Mouse (Mus musculus) MEL (cell line): ENCODE measurements at regions not wholly inside any gene's neighbourhood (a gene's known extent, or its start where the extent isn't known, plus 50 kb on each side); places are given as distances from the start of the nearest gene placed in this dataset.

Source experiments
- CHD2 ChIP-seq: IDR thresholded peaks from 2 replicates; pipeline ENCODE4 v1.6.1; 2011; ENCODE audit warnings: low read length, improper control_type of control experiment
- EP300 ChIP-seq, 2 experiments: IDR thresholded peaks; 2 replicates each; pipeline ENCODE4 v1.6.1; 2011; ENCODE audit warnings: improper control_type of control experiment in 2 of 2, low read length in 2 of 2, low read depth in 1 of 2, mild to moderate bottlenecking in 1 of 2
- GATA1 ChIP-seq: IDR thresholded peaks from 2 replicates; pipeline ENCODE4 v1.6.1; 2011; ENCODE audit warnings: low read depth, low read length, improper control_type of control experiment
- HCFC1 ChIP-seq: IDR thresholded peaks from 2 replicates; pipeline ENCODE4 v1.6.1; 2012; ENCODE audit warnings: low read depth, mild to moderate bottlenecking, inconsistent platforms, low read length, improper control_type of control experiment, moderate library complexity
- KAT2A ChIP-seq: conservative IDR thresholded peaks from 2 replicates; pipeline ENCODE4 v1.6.1; 2012; ENCODE audit warnings: low read depth, low read length, improper control_type of control experiment, inconsistent platforms
- MYB ChIP-seq: IDR thresholded peaks from 2 replicates; pipeline ENCODE4 v1.6.1; 2011; ENCODE audit warnings: mild to moderate bottlenecking, low read depth, low read length, improper control_type of control experiment
- MYC ChIP-seq: IDR thresholded peaks from 2 replicates; pipeline ENCODE4 v1.6.1; 2011; ENCODE audit warnings: low read depth, mild to moderate bottlenecking, low read length, improper control_type of control experiment, moderate library complexity
- POLR2A ChIP-seq, 2 experiments: IDR thresholded peaks; 2 replicates each; pipeline ENCODE4 v1.6.1; 2011 to 2012; ENCODE audit warnings: low read length in 2 of 2, mild to moderate bottlenecking in 2 of 2, control low read depth in 1 of 2, improper control_type of control experiment in 1 of 2, low read depth in 1 of 2, moderate library complexity in 1 of 2; ENCODE audit not compliant: control insufficient read depth in 1 of 2, insufficient read depth in 1 of 2, poor library complexity in 1 of 2
- POLR2AphosphoS5 ChIP-seq: IDR thresholded peaks from 2 replicates; pipeline ENCODE4 v1.6.1; 2012; ENCODE audit warnings: low read depth, borderline replicate concordance, mild to moderate bottlenecking, inconsistent platforms, low read length, moderate library complexity, mixed read lengths
- RCOR1 ChIP-seq: IDR thresholded peaks from 2 replicates; pipeline ENCODE4 v1.6.1; 2012; ENCODE audit warnings: low read depth, mild to moderate bottlenecking, inconsistent platforms, low read length, improper control_type of control experiment
- ZC3H11A ChIP-seq: IDR thresholded peaks from 2 replicates; pipeline ENCODE4 v1.6.1; 2012; ENCODE audit warnings: low read depth, mild to moderate bottlenecking, inconsistent platforms, low read length, improper control_type of control experiment

GRCm38 (mm10) chr12:15657748-15658251 is 158.9 kb downstream of the Trib2 start:
- no peak for TF ChIP-seq KAT2A
- TF ChIP-seq EP300 (IDR thresholded peaks at IDR 0.05; ENCODE audit: low read depth in 1 of 2, low read length in 2 of 2) = no peak
- no peak for TF ChIP-seq POLR2A (IDR thresholded peaks at IDR 0.05; ENCODE audit: control insufficient read depth in 1 of 2, insufficient read depth in 1 of 2, low read depth in 1 of 2, low read length in 2 of 2, poor library complexity in 1 of 2)
- no peak for TF ChIP-seq GATA1
- no peak for TF ChIP-seq ZC3H11A
- TF ChIP-seq CHD2 = no peak
- no peak for TF ChIP-seq RCOR1
- TF ChIP-seq MYC = no peak
- no peak for TF ChIP-seq HCFC1
- no peak for TF ChIP-seq MYB
- TF ChIP-seq POLR2AphosphoS5 = no peak
